Mouse (Mus musculus): Measurements from ENCODE around the gene Aldh18a1. TPM values are rescaled to one million over a fixed set of nuclear protein-coding genes. Genes with fewer than 3 reads are reported as not detected.

Aldh18a1 gene
- total and polyA plus RNA-seq, 3 experiments = 24.9 to 111 (median 43.7) TPM

DNA sequence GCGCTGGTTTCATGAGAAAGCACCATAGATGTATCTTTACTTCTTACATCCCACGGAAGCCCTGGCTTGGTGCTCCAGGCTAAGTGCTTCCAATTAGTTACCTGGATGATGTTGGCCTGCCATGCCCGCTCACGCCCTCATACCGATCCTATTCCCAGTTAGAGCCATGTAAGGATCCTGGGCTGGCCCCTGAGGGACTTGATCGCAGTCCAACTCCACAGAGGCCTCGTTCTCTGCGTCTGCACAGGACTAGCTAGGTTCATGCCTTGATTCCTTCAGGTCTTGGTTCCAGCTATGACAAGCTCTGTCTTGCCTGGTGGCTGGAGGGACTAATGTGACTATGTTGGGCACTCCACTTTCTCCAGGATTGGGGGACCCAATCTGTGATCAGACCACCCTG is 33.1 kb downstream of the Aldh18a1 start:
- no peak overlapping the region for H3K4me3 ChIP-seq (ENCODE audit: low read depth, low read length)
- peaks cover 25% of the 10 kb centered on the region for H3K4me1 ChIP-seq (ENCODE audit: insufficient read depth, low read depth, low read length)
- DNase-seq (ENCODE audit: low spot score) (no peak), ATAC-seq (ENCODE audit: extremely low read depth, insufficient number of reproducible peaks, low FRiP score, poor library complexity, severe bottlenecking) (no peak)
- no peaks in the 10 kb centered on the region for H3K27me3 ChIP-seq (ENCODE audit: insufficient read depth, low read length)
- H3K36me3 ChIP-seq (replicated peaks) = peaks cover 84% of the 10 kb centered on the region
- TF ChIP-seq GATA1 (IDR thresholded peaks at IDR 0.05; ENCODE audit: borderline replicate concordance, low read length) (no peak), GATA2 (IDR thresholded peaks at IDR 0.05; ENCODE audit: borderline replicate concordance, low read depth, low read length) (no peak), POLR2AphosphoS5 (IDR thresholded peaks at IDR 0.05; ENCODE audit: insufficient replicate concordance, low read depth, low read length) (no peak), CTCF (IDR thresholded peaks at IDR 0.05; ENCODE audit: low read depth, low read length) (no peak), TAL1 (conservative IDR thresholded peaks at IDR 0.05; ENCODE audit: low read depth, low read length) (no peak)
- H3K9me3 ChIP-seq (replicated peaks) = peaks cover 3% of the 10 kb centered on the region; the same call in 1 of the 2 replicates

DNA sequence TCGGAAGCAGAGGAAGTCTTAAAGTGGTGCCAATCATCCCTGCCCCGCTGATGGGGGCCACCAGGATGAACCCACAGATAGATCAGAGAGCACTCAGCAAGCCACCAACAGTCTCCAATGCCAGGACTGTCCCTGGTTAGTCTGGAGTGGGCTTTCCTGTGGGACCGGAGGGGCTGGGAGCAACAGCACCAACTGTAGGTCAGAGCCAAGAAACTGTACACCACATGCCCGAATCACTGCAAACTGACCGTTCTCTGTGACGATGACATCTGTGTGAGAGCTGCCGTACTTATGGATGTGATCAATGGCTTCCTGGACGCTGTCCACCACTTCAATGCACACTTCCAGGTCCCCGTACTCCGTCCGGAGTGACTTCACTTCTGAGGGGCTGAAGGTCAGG is 33.9 kb downstream of the Aldh18a1 start:
- ATAC-seq (ENCODE audit: extremely low read depth, insufficient number of reproducible peaks, low FRiP score, poor library complexity, severe bottlenecking) = no peak
- Histone ChIP-seq H3K27me3 (ENCODE audit: insufficient read depth, low read length) (no peaks in the 10 kb centered on the region), H3K4me1 (ENCODE audit: insufficient read depth, low read depth, low read length) (peaks cover 25% of the 10 kb centered on the region), H3K4me3 (ENCODE audit: low read depth, low read length) (no peak overlapping the region), H3K36me3 (replicated peaks) (peaks cover 92% of the 10 kb centered on the region), H3K9me3 (replicated peaks) (peaks cover 3% of the 10 kb centered on the region; the same call in 1 of the 2 replicates)
- TF ChIP-seq CTCF (IDR thresholded peaks at IDR 0.05; ENCODE audit: low read depth, low read length) (no peak), GATA2 (IDR thresholded peaks at IDR 0.05; ENCODE audit: borderline replicate concordance, low read depth, low read length) (no peak), POLR2AphosphoS5 (IDR thresholded peaks at IDR 0.05; ENCODE audit: insufficient replicate concordance, low read depth, low read length) (no peak), TAL1 (conservative IDR thresholded peaks at IDR 0.05; ENCODE audit: low read depth, low read length) (no peak), GATA1 (IDR thresholded peaks at IDR 0.05; ENCODE audit: borderline replicate concordance, low read length) (no peak)
- DNase-seq (ENCODE audit: low spot score) = no peak

DNA sequence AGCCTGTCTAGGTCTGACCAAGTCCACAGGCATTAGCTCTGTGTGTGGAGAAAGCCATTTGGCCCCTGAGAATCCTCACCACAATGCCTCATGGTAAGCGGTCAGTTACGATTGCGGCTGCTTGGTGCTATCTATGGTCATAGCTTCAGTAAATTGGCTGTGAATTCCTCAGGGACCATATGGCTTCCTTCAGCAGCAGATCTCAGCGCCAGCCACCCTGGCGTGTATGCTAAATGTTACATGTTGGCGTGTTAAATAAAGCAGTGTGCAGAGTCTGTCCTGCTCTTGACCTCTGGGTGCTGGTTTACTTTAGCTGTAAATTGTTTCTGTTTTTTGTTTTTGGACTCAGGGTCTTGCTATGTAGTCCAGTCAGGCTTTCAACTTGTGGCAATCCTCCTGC is 34.4 kb downstream of the Aldh18a1 start:
- no peak overlapping the region for H3K4me3 ChIP-seq (ENCODE audit: low read depth, low read length)
- no peaks in the 10 kb centered on the region for H3K27me3 ChIP-seq (ENCODE audit: insufficient read depth, low read length)
- no peak for DNase-seq (ENCODE audit: low spot score)
- TF ChIP-seq GATA2 (IDR thresholded peaks at IDR 0.05; ENCODE audit: borderline replicate concordance, low read depth, low read length) (no peak), CTCF (IDR thresholded peaks at IDR 0.05; ENCODE audit: low read depth, low read length) (no peak), TAL1 (conservative IDR thresholded peaks at IDR 0.05; ENCODE audit: low read depth, low read length) (no peak), POLR2AphosphoS5 (IDR thresholded peaks at IDR 0.05; ENCODE audit: insufficient replicate concordance, low read depth, low read length) (no peak), GATA1 (IDR thresholded peaks at IDR 0.05; ENCODE audit: borderline replicate concordance, low read length) (no peak)
- ATAC-seq (ENCODE audit: extremely low read depth, insufficient number of reproducible peaks, low FRiP score, poor library complexity, severe bottlenecking) = no peak
- peaks cover 25% of the 10 kb centered on the region for H3K4me1 ChIP-seq (ENCODE audit: insufficient read depth, low read depth, low read length)
- peaks cover 3% of the 10 kb centered on the region; the same call in 1 of the 2 replicates for H3K9me3 ChIP-seq (replicated peaks)
- peaks cover 97% of the 10 kb centered on the region for H3K36me3 ChIP-seq (replicated peaks)

DNA sequence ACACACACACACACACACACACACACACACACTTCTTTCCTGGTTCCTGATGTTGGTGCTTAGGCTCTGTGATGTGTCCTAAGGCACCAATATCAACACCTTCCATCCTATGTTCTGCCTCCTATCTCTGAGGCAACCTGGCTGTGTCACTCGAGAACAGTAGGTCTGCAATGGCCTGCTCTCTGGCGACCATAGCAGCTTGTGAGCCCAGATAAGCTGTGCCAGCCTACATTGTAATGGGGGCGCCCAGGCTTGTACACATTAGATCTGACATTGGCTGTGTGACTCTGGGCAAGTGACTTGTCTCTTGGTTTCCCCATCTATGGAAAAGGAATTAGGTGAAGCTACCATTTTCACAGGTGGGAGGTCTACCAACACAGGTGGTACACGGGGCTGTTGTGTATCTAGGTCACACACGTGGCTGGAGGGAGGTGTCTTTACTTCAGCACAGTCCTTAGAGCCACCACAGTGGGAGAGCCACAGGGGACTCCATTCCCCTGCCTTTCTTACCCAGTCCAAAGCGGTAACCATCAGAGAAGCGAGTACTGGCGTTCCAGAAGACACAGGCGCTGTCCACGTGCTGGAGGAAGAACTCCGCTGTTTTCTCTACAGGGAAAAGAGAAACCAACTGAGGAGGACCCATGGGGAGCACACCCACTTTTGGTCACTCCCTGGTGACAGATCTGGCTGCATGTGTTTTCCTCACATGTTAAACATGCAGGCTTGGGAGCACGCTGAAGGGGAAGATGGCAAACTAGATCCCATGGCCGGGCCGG is 35.1 kb downstream of the Aldh18a1 start:
- TF ChIP-seq TAL1 (conservative IDR thresholded peaks at IDR 0.05; ENCODE audit: low read depth, low read length) = peak; percentile 40; the same call in 1 of the 2 replicates
- no peak for TF ChIP-seq GATA2 (IDR thresholded peaks at IDR 0.05; ENCODE audit: borderline replicate concordance, low read depth, low read length)
- no peak for TF ChIP-seq POLR2AphosphoS5 (IDR thresholded peaks at IDR 0.05; ENCODE audit: insufficient replicate concordance, low read depth, low read length)
- TF ChIP-seq GATA1 (IDR thresholded peaks at IDR 0.05; ENCODE audit: borderline replicate concordance, low read length) = no peak
- TF ChIP-seq CTCF (IDR thresholded peaks at IDR 0.05; ENCODE audit: low read depth, low read length) = no peak
- Histone ChIP-seq H3K4me1 (ENCODE audit: insufficient read depth, low read depth, low read length) (peaks cover 25% of the 10 kb centered on the region), H3K4me3 (ENCODE audit: low read depth, low read length) (no peak overlapping the region), H3K36me3 (replicated peaks) (peaks cover 95% of the 10 kb centered on the region), H3K9me3 (replicated peaks) (peaks cover 3% of the 10 kb centered on the region; the same call in 1 of the 2 replicates), H3K27me3 (ENCODE audit: insufficient read depth, low read length) (no peaks in the 10 kb centered on the region)
- ATAC-seq (ENCODE audit: extremely low read depth, insufficient number of reproducible peaks, low FRiP score, poor library complexity, severe bottlenecking) = peak; percentile 28
- DNase-seq (ENCODE audit: low spot score) = no peak

DNA sequence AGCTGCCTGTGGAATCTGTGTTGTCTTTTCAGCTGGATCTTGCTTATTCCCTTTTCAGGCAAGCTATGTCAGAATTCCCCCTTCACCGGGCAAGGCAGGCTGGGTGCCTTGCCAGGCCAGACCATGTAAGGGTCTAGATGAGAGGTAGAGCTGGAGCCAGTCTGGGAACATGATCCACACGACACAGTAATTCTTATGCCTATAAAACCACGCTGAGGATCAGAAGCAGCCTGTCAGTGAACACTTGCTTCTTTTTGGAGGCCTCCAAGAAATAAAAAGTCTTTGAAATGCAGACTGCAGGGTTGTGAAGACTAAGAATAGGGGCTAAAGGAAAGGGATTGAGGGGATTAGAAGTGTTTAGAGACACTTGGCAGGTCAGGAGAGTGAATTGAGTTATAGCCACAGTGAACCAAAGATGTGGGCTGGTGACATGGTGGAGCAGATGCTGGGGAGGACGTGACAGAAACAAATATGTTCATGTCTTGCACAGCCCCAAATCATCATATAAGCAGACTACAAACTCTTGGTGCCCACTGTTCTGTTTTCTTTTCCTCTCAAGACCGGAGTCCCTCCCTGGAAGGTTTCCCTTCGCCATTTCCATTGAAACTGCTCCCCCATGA is 38.6 kb downstream of the Aldh18a1 start:
- DNase-seq (ENCODE audit: low spot score) = no peak
- Histone ChIP-seq H3K4me1 (ENCODE audit: insufficient read depth, low read depth, low read length) (peaks cover 17% of the 10 kb centered on the region), H3K27me3 (ENCODE audit: insufficient read depth, low read length) (no peaks in the 10 kb centered on the region), H3K9me3 (replicated peaks) (no peaks in the 10 kb centered on the region), H3K36me3 (replicated peaks) (peaks cover 59% of the 10 kb centered on the region), H3K4me3 (ENCODE audit: low read depth, low read length) (no peak overlapping the region)
- TF ChIP-seq TAL1 (conservative IDR thresholded peaks at IDR 0.05; ENCODE audit: low read depth, low read length) = no peak
- TF ChIP-seq GATA2 (IDR thresholded peaks at IDR 0.05; ENCODE audit: borderline replicate concordance, low read depth, low read length) = no peak
- TF ChIP-seq CTCF (IDR thresholded peaks at IDR 0.05; ENCODE audit: low read depth, low read length) = no peak
- TF ChIP-seq GATA1 (IDR thresholded peaks at IDR 0.05; ENCODE audit: borderline replicate concordance, low read length) = no peak
- TF ChIP-seq POLR2AphosphoS5 (IDR thresholded peaks at IDR 0.05; ENCODE audit: insufficient replicate concordance, low read depth, low read length) = no peak
- ATAC-seq (ENCODE audit: extremely low read depth, insufficient number of reproducible peaks, low FRiP score, poor library complexity, severe bottlenecking) = no peak
